Mouse (Mus musculus) thymus, postnatal 25 days (tissue): ENCODE data around the gene Gnai2.

Experiments
- DNase-seq: peaks from one replicate; pipeline ENCODE4 v3.0.0; 2022

Gnai2 gene

DNA sequence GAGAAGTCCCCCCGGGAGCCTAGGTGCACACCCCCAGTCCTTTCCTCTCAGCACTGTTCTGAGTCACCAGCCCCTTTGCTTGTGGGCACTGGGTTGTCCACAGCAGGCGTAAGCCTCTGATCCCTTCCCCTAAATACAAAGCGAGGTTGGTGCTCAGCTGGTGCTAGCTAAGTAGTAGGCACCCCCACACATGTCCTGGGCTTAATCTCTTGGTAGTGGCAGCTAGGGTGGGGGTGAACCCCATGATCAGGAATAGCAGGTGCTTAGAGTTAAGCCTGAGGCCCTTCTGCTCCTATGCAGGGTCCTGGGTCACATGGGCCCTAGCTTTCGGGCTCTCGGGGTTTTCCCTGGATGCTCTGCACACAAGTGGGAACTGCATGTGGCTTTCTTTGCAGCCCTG is 22.0 kb upstream of the Gnai2 start:
- DNase-seq = no peak

DNA sequence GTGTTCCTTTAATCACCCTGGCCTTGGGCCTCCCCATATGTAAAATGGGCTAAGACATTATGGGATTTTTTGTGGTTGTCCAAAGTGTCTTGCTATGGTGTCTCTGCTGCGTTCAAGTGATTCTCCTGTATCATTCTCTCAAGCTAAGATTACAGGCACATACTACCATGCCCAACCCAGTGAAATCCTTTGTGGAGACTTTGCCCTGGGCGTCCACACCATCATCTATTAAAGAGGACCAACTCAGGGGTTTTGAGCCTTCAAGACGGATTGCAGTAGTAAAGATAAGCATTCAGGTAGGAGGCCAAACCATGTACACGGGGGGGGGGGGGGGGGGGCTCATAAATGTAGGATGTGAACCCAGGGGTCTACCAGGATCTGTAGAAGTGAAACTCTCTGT is 19.4 kb upstream of the Gnai2 start:
- DNase-seq = no peak

DNA sequence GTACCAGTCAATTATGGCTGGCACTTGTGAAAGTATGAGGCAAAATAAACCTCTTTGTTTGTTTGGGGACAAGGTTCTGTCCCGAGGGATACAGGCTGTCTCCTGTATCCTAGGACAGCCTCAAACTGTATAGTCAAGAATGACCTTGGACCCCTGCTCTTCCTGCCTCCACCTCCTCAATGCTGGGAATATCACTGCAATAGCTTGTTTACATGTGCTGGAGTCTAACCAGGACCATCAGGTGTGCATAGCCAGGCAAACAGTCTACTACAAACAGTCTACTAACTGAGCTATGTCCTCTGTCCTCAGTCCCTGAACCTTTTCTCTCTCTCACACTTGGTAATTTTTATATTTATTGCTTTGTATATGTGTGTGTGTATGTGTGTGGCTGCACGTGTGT is 18.3 kb upstream of the Gnai2 start:
- no peak for DNase-seq

DNA sequence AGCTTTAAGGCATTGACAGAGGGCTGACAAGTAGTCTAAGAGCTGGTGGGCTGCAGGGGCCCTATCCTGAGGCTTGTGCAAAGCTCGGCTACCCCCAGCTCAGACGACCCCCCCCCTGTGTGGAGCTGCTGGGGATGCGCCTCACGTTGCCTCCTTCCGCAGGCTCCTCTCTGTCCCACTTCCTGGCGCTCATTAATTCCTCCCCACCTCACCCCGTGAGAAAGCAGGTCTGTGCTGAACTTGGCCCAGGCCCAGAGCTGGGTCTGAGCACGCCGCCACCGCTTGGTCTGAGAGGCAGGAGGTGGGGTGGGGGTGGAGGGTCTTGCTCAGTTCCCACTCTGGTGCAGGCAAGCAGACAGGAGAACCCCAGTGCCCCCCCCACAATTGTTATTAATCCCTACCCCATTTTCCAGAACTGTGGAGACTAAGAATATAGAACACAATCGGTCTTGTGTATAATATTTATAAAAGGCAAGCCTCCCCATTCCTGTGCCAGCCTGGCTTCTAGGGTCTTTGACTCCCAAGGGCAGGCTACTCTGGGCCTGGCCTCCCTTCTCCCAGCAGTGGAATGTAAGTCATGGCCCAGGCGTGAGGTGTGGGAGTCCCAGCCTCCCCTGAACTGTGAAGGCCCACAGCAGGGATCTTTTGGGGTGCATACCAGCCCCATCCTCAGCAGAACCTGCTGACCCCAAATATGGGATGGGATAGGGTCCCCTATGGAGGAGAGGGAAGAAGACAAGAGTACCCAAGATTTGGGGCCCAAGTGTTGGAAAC is 15.7 kb upstream of the Gnai2 start:
- no peak for DNase-seq

DNA sequence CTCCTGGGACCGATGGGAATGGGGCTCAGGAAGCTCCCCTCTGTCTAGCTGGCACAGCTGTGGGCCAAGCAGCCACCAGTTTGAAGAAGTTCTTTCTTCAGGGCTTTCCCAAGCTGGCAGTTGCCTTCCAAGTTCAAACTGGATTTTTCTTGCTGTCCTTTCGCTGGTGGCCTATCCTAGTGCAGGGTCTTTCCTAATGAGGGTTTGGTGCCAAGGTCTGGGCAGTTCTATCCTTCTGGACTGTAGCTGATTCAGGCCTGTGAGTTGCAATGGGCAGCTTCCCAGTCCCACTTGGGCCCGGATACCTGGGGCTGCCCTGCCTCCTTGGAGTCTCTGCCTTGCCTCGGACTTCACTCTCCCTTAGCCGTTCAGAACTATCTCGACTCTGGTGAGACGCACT is 15.1 kb upstream of the Gnai2 start:
- no peak for DNase-seq

DNA sequence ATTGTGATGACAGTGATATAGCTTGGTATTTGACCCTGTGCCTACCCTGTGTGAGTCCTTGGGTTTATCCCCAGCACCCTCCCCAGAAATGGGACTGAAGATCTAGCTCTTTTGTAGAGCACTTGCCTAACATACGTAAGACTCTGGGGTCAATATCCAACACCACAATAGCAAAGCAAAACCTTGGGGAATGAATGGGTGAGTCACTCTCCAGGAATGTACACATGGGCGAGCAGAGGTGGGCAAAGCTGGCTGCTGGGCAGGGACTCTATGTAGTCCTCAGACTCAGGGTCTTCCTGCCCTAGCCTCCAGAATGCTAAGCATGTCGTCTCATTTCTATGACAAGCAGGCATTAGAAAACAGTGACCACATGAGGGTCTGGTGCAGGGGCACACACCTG is 13.6 kb upstream of the Gnai2 start:
- DNase-seq = no peak

DNA sequence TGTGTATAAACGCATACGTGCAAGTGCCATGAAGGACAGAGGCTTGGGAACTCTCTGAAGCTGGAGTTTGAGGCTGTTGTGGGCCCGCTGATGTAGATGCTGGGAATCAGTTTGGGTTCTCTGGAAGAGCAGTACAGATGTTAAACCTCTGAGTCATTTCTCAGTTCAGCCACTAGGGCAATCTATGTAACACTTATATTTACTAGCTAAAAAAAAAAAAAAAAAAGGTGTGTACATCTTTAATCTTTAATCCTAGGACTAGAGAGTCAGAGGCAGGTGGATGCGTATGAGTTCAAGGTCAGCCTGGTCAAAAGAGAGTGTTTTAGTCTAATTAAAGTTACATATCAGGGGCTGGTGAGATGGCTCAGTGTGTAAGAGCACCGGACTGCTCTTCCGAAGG is 11.8 kb upstream of the Gnai2 start:
- DNase-seq = no peak

DNA sequence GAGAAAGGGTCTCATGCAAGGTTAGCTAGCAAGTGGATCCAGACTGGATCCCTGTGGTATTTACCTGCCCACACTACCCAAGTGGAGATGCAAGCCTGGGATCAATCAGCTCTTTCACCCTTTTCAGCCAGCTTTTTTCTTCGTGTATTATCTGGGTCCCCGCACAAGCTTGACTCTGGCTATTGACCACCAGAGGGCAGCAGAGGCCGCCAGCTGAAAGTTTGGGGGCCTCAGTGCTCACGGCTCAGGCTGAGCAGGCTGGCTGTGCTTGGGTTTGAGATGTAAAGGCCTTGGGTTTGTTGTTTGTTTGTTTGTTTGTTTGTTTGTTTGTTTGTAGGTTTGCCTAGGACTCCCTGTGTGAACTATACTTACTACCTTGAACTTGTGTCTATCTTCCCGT is 10.4 kb upstream of the Gnai2 start:
- DNase-seq = peak; percentile 83

DNA sequence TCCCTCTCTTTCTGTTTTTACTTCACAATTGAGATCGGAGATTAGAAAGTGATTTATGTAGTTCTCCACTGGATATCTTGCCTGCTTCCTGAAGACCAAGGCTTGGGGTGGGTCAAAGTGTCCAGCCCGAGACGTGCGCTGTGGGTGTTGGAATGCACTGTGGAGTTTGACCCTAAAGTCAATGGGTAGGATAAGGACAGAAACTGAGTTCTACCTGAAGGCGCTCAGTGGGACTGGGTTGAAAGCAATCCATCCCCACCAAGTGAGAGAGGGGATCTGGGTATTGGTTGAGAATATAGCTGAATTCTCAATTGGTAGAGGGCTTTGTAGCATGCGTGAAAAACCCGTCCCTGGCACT is 10.0 kb upstream of the Gnai2 start:
- no peak for DNase-seq

DNA sequence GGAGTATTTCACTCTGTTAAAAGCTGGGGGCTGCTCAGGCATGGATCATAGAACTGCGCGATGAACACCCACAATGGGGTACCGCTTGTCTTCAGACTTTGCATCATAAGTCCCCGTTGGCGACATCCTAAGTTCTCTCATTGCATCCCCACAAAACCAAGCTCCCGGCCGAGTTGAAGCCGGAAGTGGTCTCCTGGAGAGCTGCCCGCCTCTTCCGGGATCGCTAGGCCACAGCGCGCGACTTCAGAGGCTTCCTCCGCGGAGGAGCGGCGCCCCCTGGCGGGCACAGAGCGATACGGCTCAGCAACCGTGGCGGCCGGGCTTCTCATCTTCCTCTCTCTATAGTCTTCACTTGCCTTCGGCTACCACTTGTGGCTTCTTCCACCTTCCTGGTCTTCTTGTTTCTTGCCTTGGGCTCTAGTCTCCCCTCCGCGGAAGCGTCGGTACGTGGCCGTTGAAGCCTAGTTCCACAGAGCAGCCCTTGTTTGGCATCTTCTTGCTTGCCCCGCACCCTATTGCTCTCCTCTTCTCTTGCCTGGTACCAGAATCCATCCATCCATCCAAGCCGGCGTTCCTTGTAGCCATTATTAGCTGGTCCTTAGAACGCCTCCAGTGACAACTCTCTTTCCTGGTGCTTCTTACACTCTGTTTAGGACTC is 9.5 kb upstream of the Gnai2 start:
- DNase-seq = peak; percentile 95

DNA sequence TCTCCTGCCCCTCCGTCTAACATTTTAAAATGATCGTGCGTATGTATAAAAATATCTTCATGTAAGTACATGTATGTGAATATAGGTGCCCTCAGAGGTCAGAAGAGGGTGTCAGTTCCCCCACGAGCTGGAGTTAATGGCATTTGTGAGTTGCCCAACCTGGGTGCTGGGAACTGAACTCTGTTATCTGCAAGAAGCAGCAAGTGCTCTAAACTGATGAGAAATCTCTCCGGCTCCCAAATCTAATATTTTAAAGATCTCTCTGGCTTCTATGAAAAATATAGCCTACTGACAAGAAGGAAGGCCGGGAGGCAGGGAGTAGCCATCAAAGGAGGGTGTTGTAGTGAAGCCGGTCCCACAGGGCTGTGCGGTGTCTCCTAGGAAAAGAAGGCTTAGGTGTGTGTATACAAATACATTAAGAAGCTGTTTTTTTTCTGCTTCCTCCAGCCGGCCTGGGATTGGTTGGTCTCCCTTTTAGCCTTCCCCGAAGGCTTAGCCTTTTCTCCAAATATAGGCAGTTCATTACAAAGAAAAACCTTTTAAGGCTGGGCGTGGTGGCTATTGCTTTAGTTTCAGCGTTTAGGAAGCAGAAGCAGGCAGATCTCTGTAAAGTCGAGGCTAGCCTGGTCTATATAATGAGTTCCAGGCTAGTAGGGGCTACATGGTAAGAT is 8.5 kb upstream of the Gnai2 start:
- DNase-seq = no peak

DNA sequence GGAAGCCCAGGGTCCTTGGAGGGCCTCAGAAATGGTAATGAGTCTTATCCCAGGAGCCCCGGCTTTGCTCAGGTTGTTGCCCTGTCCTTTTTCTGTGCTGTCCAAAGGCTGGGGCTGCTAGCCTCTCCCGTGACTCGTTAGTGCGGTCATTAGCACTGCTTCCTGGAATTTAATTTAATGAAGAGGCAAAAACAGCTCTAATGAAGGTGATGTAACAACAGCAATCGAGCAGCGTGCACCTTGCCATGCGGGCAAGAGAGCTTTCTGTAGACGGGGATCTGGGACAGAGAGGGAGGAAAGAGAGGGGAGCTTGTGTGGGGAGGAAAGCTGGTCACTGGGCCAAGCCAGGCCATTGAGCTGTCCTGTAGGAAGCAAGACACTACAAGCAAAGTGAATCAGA is 6.5 kb upstream of the Gnai2 start:
- DNase-seq = no peak

DNA sequence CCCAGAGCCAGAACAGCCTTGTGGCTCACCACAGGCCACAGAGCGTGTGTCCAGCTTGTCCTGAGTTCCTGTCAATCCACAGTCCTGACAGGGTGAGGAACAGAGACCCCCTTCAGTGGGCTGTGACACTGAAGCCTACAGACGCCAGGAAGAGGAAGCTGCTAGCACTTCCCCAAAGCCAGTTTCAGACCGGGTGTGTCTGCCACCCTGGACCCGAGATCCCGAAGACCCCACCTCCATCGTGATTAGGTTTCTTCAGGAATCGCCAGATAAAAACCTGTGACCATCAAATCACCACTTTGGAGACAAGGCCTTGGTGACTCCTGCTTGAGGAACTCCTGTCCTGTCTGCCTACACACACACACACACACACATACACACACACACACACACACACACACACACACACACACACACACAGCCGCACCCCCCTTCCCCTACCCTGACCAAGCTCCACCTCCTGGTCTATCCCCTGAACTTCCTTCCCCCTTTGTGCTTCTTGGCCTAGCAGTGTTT is 5.1 kb upstream of the Gnai2 start:
- DNase-seq = peak; percentile 52

DNA sequence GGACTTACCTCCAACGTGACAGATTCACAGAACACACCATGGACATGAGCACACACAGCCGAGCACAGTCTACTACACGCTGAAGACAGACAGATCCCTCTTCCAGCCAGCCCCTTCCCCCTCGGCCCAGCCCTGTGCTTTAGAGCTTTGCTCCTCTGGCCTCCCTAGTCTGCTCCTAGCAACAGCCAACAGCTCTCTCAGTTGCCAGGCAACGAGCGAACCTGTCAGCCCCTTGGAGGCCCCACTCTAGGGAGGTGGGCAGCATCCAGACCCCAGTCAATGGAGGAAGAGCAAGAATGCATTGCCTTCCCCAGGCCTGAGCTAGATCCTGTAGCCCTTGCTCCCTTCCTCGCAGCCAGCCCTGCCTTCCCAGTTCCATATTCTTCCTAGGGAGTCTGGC is 1.9 kb upstream of the Gnai2 start:
- DNase-seq = no peak

DNA sequence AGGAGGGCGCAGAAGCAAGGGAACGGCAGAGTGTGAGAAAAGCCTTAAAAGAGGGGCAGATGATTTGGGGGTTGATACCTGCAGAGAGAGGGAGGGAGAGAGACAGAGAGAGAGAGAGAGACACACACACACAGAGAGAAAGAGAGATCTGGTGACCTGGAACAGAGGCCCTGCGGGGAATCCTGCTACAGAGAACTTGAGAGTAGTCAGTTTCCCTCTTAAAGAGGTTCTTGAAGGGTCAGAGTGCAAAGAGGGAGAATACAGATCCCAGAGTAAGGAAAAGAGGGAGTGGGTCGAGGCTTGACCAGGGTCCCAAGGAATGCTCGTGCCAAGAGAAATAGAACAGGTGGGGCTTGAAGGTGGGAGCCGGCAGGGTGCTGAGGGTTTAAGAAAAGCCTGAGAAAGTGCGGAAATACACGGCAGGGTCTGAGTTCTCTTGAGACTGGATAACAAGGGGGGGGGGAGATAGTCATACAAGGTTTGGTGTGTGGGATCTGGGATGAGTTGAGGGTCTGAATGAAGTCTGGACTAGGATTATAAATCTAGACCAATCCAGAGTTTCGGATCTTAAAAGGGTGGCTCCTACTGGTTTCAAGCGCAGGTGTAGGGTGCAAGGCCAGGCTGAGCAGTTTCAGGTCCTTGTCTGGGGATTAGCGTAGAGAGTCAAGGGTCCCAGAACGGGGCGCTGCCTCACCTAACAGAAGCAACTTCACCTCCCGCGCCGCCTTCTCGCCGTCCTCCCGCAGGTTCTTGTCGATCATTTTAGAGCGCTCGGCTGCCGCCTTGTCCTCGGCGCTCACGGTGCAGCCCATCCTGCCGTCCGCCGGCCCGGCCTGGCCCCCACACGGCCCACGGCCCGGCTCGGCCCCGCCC is 525 bp downstream of the Gnai2 start:
- DNase-seq = peak; percentile 64

DNA sequence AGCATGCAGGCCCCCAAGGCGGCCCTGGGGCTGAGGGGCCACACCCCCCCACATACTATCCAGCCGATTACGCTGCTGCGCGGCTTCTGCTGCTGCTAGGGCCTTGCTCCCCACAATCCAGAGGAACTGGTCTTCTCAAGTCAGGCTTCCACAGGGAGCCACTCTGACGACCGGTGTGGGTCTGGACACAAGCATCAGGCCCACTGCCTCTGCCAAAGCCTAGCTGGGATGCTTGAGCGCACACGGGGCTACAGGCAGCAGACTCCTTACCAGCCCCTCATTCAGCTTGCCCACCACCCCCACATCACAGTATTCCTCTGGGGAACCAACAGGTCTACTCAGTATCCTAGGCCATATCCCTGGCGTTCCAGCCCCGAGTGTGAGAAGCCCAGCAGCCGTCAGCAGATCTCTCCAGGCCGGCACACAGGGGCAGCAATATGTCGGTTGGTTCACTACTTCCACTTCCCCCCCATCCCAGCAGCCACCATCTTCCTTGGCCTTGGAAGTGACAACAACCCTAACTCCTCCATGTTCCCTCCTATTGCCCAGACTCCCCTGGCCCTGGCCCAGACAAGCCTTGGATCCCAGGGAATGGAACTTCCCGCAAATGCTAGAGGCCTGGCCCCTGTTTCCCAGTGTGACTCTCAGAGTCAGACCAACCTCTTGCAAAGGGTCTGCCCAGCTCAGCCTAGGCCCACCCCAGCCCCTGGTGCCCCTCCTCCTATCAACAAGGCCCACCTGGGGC is 1.3 kb downstream of the Gnai2 start:
- DNase-seq = peak; percentile 65

DNA sequence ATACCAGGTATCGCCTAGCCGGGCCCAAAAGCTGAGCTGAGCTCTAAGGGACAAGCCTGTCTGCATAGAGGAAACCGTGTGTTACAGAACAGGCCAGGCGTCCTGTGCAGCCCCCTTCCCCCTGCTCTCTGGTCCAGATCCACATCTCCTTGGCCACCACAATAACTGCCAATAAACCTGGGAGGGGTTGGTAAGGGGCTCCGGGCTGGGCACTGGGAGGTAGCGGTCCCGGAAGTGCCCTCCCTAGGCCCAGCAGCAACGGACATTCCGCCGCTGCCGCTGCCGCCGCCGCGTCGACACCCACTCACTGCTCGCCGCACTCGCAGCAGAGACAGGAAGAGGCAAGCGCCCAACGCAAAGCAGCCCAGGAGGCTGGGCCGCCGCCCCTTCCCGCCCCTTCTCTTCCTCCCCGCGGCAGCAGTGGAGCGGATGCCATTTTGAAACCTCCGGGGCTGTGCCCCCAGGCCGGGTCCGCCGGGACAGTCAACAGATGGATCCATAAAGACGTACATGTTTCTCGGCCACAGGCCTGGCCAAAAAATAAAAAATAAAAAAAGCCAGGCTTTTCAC is 2.0 kb downstream of the Gnai2 start:
- DNase-seq = peak; percentile 91

DNA sequence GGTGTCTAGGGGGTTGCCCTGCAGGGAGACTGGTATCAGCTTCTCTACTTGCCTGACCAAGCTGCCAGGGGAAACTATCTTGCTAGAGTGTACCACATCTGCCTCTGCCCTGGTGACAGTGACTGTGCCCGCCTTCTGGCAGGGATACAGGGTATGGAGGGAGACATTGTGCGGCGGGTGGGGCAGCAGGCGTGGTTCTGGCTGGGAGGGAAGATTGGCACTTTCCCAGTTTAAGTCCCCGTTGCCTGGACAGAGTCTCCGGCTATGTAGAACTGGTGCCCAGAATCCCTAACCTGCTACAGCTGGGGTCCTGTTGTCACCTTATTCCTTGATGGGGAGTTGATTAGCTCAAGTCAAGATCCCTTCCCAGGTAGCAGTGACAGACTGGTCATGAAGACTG is 2.7 kb downstream of the Gnai2 start:
- peak; percentile 33 for DNase-seq

DNA sequence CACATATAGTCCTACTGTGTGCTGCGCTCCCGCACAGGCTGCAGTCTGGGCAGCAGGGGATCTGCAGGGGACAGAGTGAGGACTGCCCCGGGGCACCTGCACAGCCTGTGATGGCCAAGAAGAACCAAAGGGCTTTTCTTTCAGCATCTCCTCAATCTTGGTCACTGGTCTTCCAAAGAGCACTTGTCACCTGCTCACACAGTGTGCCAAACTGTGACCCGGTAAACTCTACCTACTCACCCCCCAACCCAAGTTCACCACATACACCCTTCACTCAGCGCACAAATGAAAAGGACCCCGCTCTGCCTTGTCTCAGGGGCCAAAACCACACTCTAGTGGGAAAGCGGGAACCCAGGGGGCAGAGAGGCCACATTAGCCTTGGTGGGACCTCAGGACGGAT is 3.3 kb downstream of the Gnai2 start:
- DNase-seq = no peak

DNA sequence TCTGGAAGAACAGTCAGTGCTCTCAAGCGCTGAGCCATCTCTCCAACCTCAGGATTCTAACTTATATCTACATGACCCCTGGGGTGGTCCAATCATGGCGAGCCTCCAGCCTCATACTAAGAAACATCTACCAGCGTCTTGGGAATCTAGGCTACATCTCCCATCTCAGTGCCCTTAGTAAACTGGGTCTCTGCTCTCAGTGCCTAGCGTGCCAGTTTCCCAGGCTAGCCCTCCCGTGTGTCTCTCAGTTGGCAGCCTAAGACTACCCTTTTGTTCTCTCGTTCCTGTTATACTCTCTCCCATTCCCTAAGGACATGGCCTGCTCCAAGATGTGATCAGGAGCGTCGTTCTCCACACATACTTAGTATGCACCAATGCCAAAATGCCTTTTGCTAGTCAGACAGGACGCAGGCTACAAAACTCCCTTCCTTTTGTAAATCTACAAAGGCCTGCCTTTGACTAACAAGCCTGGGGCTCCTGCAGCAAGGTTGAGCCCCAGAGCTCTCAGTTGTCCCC is 3.8 kb downstream of the Gnai2 start:
- DNase-seq = no peak

DNA sequence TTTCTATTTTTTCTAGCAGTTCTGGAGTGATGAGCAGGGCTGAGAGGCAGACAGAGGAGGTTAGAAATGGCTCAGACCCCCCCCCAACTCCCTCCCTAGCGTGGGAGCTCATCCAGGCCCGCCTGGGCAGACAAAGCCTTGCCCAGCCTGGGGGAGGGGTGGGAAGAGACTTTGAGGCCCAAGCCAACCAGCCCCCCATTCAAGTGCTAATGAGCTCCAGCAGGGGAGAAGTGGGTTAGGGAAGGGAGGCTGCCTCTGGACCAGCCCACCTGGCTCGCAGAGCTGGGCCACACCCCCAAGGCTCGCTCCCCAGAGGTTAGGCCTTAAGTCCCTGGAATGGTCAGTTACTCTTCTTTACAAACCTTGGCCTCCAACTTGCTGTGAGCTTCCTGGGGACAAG is 4.6 kb downstream of the Gnai2 start:
- DNase-seq = no peak

DNA sequence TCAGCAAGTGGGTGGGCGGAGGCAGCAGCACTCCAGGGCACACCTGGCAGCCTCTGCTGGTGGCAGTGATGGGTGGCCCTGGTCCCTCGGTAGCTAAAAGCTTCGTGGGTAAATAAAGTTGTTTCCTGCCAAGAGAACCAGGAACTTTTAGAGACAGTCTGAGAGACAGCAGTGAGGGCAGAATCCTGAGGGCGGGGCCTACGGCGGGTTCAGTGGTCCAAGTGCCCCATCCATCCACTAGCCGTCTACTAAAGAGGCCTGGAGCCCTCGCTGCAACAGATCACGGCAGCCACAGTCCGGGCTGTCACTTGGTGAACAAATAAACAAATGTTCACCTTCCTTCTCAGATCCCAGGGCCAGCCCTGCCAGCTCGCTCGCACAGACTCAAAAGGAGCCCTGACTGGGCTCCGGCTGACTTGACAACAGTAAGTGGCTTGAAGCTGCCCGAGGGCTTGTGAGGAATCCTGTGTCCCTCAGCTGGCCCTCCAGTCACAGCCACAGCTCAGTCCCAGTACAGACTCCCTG is 5.2 kb downstream of the Gnai2 start:
- DNase-seq = peak; percentile 71
